Mouse (Mus musculus) induced T-regulatory cell, adult 2 months (primary cell): ENCODE data around the gene Tex12.

Source experiments
- DNase-seq: peaks from one replicate; pipeline ENCODE4 v3.0.0-alpha.2; 2012; ENCODE audit warnings: low read depth

Gene Tex12

DNA sequence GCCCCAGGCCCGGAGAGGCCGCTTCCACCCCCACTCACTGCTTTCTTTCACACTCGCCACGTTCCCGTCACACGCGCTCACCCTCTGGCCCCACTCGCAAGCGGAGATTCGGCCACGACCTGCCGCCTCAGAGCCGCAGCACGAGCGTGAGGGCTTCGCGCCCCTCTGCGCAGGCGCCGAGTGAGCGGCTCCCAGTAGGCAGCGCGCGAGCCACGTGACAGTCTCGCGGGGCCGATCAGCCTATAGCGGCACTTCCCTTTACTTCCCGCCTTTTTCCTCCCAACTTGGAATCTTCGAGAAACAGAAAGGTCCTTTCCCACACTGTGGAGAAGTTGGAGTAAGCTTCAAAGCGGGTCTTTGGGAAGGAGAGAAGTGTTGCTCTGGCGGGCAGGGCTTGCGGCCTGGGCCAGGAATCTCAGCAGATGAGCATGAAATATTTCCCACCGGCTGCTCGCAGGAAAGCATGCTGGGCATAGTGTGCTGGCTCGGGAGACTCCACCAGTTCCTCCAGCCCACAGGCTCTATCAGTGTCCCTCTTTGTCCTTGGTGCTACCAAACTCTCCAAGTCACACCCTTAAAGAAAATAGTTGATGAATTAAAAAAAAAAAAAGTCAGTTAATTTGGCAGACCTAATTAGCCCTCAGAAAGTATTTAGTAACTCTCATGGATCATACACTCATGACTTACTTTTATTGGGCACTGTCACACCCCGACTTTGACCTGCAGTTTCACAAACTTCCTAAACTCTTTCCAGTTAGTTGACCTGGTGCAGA lies at the start of gene Tex12:
Gene Tex12 (minus strand): TSS at position 181 of the 773 bp plus-strand sequence.
- no peak for DNase-seq

DNA sequence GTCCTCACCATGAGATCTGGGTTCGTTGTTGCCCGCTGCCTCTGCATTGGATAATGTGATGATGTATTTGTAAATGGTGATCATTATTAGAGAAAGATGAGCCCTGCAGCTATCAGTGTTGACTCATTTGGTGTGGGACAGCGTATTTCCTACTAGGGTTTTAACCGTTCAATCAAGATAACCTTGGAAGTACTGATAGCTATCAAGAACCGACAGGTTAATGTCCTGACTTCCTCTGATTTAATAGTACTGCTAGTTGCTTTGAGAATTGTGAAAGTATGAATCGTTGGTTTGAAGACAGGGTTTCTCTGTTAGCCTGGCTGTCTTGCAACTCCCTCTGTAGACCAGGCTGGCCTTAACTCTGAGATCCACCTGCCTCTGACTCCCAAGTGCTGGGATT lies 43.2 kb upstream of the Tex12 start:
- DNase-seq: no peak

DNA sequence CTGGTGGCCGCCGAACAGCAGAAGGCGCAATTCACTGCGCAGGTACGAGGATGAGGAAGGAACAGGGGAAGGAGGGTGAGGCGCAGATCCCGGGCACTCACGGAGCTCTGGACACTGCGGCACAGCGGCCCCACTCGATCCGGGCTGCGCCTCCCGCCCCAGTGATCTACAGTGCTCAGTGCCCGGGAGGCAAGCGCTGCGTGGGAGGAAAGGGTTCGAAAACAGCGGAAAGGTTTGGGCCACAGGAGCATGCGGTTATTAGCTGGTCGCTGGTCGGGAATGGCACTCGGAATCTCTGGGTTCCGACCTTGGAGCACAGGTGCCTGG lies 42.8 kb upstream of the Tex12 start:
- DNase-seq: no peak

DNA sequence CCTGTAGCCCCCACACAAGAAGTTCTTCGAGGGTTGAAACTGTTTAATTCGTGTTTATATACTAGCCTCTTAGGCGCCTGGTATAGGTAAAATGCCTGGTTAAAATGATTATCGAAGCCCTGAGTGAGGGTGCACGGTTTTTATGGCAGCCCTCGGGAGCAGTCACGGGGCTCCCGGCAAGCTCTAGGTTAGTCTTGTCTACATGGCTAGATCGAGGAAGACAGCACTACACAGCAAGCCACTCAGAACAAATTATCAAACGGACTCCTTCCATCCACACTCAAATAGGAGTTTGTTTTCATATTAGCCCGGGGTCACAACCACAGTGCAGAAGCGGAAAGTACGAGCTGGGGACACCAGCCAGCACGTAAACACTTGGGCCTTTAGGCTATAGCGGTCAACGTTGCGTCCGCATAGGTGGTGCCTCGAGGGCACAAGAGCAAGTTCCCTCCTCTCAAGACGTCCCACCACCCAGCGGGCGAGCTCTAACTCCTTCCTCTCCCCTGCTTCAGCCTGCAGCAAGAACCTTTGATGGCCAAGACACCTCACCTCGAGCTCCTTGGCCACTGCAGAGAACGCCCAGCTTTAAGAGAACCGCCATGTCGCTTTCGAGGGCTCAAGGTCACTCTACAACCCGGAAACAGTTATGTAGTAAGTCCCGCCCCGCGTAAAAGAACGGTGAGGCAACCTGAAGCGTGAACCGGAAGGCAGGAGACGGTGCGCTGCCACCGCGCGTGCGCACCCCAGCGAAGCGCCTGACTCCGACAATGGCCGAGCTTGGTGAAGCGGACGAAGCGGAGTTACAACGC lies 42.3 kb upstream of the Tex12 start, which contains the start of the genes Sdhd and Timm8b:
Gene Sdhd (minus strand): TSS at position 624 of the 809 bp plus-strand sequence.
Gene Timm8b (plus strand): TSS at position 722 of the 809 bp plus-strand sequence.
- DNase-seq: peak; percentile 97

- no peak for DNase-seq
These were observed 41.1 kb upstream of the Tex12 start for GRCm38 (mm10) chr9:50602055-50602845.

DNA sequence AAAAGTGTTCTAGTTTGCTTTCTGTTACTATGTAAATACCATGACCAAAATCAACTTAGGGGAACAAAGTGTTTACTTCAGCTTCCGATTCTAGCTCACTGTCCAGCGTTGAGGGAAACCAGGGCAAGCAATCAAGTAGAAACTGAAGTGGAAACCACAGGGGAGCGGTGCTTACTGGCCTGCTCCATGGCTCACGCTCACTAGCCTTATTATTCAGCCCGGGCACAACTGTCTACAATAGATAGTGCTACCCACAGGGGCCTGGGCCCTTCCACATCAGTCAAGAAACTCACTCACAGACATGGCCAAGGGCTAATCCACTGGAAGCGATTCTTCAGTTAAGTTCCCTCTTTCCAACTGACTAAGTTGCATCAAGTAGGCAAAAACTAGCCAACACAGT lies 40.4 kb upstream of the Tex12 start:
- DNase-seq: no peak

DNA sequence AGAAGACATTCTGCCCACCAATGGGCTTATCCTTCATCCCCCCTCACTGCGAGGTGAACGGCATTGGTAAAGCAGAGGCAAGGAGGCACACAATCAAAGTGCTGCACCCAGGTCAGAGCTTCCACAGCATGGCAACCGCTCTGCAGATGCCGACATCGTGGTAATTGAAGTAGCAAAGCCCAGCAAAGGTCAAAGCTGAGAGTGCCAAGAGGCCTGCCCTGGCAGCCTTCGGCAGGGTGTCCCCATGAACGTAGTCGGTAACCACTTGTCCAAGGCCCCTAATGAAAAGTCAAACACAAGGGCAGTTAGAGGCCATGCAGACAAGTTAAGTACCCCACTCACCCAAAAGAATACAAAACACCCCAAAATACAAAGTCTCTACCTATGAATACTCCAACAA lies 35.8 kb upstream of the Tex12 start:
- DNase-seq: no peak

- DNase-seq: no peak
These were observed 33.8 kb upstream of the Tex12 start for GRCm38 (mm10) chr9:50594794-50595417.

GRCm38 (mm10) chr9:50593544-50593943 lies 32.4 kb upstream of the Tex12 start:
- peak; percentile 78 for DNase-seq

DNA sequence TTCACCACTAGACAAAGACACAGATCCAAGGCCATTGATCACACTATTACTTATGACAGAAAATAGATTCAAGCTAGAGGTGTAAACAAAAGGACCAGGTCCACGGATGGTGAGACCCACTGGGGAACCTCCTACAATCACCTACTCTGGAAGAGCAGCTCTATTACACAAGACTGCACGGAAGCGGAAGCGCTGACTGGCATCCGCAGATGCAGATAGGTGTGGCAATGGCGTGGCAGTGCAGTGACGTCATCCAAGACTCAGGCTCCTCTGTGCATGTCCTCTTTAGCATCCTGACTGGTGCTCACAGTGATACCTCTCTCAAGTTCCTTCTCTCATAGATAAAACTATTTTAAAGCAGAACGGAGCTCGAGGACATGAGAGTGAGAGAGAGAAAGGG lies 31.8 kb upstream of the Tex12 start:
- DNase-seq: no peak

DNA sequence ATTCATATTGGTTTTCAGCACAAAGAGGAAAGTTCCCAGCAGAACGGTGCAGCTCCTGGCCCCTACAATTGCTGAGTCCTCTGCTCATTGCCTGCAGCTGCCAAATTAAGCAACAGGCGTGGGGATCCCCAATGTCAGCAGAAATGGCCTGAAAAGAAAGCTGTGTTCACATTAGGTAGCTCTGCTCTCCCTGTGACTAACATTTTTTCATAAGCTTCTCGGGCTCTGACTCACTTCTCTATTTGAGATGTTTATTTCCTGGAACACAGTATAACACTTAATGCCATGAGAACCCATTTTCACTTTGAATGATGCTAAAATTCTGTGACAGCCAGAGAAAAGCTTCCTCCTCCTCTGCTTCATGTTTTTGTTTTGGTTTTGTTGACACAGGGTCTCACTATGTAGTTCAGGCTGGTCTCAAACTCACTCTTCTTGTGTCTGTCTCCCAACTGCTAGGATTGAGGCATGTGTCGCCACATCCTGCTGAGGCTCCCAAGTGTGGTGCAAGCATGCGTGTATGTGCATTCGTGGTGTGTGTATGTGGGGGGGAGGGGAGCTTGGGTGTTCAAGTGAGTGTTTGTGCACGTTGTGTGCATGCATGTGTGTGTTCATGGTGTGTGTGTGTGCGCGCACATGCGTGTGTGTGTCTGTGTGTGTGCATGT lies 29.9 kb upstream of the Tex12 start:
- peak; percentile 69 for DNase-seq

DNA sequence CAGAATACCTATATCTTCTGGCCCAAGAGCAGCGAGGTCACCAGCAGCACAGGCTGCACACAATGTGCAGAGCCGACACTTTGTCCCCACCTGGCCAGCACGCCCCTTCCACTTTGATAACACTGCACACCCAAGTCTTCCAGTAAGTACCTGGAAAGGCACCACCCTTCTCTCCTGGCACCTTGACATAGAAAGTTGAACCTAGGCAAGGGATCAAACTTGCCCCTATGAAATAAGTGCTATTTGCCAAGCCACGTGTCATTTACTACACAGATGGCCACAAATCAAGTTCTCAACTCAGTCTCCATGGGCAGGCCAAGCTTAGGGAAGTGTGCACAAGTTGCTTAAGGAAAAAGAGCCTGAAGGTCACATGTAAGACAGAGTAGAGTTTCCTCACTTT lies 25.8 kb upstream of the Tex12 start:
- DNase-seq: no peak

DNA sequence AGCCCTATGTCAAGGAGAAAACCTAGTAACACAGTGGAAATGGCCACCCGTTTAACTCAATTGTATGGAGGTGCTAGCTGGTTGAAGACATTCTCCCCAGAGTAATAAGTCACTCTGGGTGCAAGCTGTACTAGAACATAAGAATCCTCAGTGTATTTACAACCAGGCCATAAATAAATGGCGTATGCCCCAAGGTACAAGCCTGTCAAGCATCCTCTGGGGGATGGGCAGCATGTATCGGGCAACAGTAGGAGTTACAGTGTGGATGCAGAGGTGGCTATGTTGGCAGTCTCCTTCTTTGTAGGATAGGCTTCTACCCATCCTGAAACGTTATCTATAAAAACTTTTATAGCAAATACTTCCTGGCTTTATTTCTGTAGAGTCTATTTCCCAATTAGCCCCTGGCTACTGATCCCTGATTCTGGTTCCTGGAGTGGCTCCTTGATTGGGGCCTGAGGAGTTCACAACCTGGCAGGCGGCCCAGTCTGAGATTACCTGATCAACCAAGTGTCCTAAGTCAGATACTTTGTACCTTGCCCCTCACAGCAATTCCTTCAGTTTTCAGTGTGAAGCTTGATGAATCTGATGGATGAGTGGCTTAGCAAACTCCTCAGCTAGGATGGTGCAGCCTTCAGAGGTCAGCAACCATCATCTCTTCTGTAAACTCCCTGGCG lies 24.2 kb upstream of the Tex12 start:
- DNase-seq: no peak

- DNase-seq: no peak
These were observed 19.2 kb upstream of the Tex12 start for GRCm38 (mm10) chr9:50580370-50580769.

GRCm38 (mm10) chr9:50569599-50570525 lies 8.7 kb upstream of the Tex12 start:
- DNase-seq: no peak

GRCm38 (mm10) chr9:50567881-50568280 lies 6.8 kb upstream of the Tex12 start:
- DNase-seq: no peak

DNA sequence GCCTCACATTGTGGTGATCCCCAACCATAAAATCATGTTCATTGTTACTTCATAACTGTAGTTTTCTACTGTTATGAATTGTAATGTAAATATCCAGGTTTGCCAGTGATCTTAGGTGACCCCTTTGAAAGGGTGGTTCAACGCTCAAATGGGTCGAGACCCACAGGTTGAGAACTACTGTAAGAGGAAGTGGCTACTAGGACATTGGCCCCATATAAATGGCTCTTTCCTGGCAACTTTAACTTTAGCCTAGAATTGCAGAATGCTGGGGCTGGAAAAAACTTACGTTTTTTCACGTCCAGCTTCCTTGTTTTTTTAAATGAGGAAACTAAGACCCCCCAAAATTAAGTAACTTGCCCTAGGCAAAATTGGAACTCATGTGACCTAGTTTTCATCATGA lies 6.2 kb upstream of the Tex12 start:
- no peak for DNase-seq

- DNase-seq: no peak
These were observed 4.8 kb upstream of the Tex12 start for GRCm38 (mm10) chr9:50565940-50566339.

DNA sequence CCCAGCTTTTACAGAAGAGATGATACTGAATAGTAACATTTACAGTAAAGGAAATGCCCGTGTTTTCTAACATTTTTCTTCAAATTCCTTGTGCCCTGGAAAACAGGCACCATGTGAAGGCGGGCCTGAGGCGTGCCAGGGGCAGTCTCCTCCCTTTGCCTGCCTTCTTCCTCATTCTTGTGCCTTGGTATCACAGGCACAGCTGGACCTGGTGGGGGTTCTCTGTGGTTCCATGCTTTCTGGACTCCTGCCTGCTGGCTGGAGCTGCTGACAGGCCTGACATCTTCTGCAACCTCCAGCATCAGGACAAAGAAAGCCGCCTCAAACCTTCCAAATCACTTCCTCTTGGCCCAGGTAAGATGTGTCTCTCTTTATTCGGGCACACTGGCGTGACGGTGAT lies 4.0 kb upstream of the Tex12 start:
- no peak for DNase-seq

DNA sequence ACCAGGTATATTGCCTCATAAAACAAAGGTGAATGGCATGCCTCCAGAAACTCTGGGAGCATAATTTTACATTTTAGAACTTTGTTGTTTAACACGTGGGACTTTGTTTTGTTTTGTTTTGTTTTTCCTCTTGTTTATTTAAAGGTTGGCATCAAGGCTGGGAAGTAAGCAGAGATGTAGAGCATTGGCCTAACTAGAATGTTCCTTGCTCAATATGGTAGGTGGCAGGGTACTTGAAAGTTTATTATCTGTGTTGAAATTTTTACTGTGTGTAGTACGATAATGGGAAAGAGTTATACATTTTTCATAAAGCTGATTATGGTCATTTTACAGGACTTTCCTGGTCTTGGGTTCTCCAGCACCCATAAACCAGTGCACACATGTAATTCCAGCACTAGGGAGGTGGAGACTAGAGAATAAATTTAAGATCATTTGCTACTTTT lies 814 bp upstream of the Tex12 start:
- DNase-seq: no peak
